Mouse (Mus musculus): ENCODE data around the gene Serpina3a. TPM values are rescaled to one million over a fixed set of nuclear protein-coding genes. Genes with fewer than 3 reads are reported as not detected.

Serpina3a gene
- polyA plus RNA-seq, 1 experiment from 2014 or later, result not detected

DNA sequence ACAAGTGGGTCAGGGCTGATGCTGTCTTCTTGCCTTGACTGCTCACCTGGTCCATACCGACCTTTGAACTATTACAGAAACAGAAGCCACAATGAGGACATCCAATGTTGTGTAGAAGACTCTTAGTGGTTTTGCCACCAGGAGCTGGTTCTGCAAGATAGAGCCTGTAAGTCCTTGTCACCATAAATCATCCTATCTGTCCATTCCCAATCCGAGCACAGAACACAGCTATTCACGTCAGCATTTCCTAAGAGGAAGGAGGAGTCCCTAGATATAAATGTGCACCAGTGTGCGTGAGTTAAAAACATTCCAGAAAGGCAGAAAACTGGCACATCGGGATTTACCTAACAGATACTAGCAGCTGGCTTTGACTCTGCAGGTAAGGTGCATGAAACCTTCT is 15.2 kb downstream of the Serpina3a start, which contains the start of gene Serpina3b:
Gene Serpina3b, plus strand, starts transcription at position 301 of the 400 bp plus-strand sequence.
- Histone ChIP-seq H3K27me3 (ENCODE audit: control insufficient read depth, insufficient read depth, low read length) (no peaks in the 10 kb centered on the region), H3K4me2 (ENCODE audit: low read depth) (no peak within 1 kb of the TSS), H3K9ac (ENCODE audit: low read length) (no peak within 1 kb of the TSS), H3K36me3 (ENCODE audit: control insufficient read depth, insufficient read depth, low read length) (no peaks in the 10 kb centered on the region), H3K4me3 (ENCODE audit: low read depth, low read length) (no peak within 1 kb of the TSS), H3K4me1 (ENCODE audit: control insufficient read depth, insufficient read depth, low read length) (no peaks in the 10 kb centered on the region), H3K9me3 (ENCODE audit: control insufficient read depth, low read length) (no peaks in the 10 kb centered on the region), H3K27ac (ENCODE audit: low read depth, low read length) (no peak within 1 kb of the TSS)
- WGBS, result 86% methylated on average over 5 of the region's 5 CpGs
- DNase-seq (ENCODE audit: low spot score) (no peak), ATAC-seq (ENCODE audit: insufficient read depth, low FRiP score, low TSS enrichment) (no peak)

DNA sequence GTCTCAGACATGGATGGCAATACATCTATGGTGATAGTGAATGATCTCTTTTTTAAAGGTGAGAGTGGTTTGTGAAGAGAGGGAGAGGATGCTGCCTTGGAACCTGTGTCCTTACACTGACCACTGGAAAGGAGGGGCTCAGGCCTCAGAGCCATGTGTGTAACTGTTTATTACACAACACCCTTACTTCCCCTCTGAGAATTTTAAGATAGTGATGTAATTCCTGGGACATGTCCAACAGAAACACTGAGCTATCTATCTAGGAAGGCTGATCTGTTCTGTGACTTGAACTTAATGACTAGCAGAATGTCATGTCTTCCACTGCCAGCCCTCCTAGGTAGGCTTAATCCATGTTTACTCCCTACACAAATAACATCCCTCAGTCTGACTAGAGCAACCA is 18.5 kb downstream of the Serpina3a start:
- no peak for ATAC-seq (ENCODE audit: insufficient read depth, low FRiP score, low TSS enrichment)
- no peak for DNase-seq (ENCODE audit: low spot score)
- H3K27me3 ChIP-seq (ENCODE audit: control insufficient read depth, insufficient read depth, low read length), result no peaks in the 10 kb centered on the region
- no peak overlapping the region for H3K27ac ChIP-seq (ENCODE audit: low read depth, low read length)
- H3K36me3 ChIP-seq (ENCODE audit: control insufficient read depth, insufficient read depth, low read length), result no peaks in the 10 kb centered on the region
- H3K9ac ChIP-seq (ENCODE audit: low read length), result no peak overlapping the region
- H3K4me2 ChIP-seq (ENCODE audit: low read depth), result no peak overlapping the region
- no peak overlapping the region for H3K4me3 ChIP-seq (ENCODE audit: low read depth, low read length)
- no peaks in the 10 kb centered on the region for H3K9me3 ChIP-seq (ENCODE audit: control insufficient read depth, low read length)
- H3K4me1 ChIP-seq (ENCODE audit: control insufficient read depth, insufficient read depth, low read length), result no peaks in the 10 kb centered on the region

DNA sequence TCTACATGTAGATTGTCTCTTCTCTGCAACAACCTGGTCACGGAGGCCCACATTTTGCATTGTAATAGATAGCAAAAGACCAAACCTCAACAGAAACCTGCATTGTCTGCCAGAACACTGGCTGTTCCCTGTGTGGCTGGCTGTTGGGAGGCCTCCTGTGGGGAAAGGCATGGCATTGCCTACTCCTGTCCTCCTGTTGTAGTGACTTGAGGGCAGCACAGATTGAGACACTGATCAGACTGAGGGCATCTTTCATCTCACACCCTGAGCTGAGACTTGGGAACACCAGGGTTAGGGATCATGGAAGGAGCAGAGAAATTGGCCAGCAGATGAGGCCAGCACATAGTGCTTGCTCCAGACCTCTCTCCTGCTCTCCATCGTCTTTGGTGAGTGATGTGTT is 25.7 kb downstream of the Serpina3a start:
- Histone ChIP-seq H3K9me3 (ENCODE audit: control insufficient read depth, low read length) (no peaks in the 10 kb centered on the region), H3K4me2 (ENCODE audit: low read depth) (no peak overlapping the region), H3K36me3 (ENCODE audit: control insufficient read depth, insufficient read depth, low read length) (no peaks in the 10 kb centered on the region), H3K27ac (ENCODE audit: low read depth, low read length) (no peak overlapping the region), H3K27me3 (ENCODE audit: control insufficient read depth, insufficient read depth, low read length) (no peaks in the 10 kb centered on the region), H3K9ac (ENCODE audit: low read length) (no peak overlapping the region), H3K4me3 (ENCODE audit: low read depth, low read length) (no peak overlapping the region), H3K4me1 (ENCODE audit: control insufficient read depth, insufficient read depth, low read length) (no peaks in the 10 kb centered on the region)
- ATAC-seq (ENCODE audit: insufficient read depth, low FRiP score, low TSS enrichment) (no peak), DNase-seq (ENCODE audit: low spot score) (no peak)
- 82% methylated on average over 2 of the region's 2 CpGs for WGBS

DNA sequence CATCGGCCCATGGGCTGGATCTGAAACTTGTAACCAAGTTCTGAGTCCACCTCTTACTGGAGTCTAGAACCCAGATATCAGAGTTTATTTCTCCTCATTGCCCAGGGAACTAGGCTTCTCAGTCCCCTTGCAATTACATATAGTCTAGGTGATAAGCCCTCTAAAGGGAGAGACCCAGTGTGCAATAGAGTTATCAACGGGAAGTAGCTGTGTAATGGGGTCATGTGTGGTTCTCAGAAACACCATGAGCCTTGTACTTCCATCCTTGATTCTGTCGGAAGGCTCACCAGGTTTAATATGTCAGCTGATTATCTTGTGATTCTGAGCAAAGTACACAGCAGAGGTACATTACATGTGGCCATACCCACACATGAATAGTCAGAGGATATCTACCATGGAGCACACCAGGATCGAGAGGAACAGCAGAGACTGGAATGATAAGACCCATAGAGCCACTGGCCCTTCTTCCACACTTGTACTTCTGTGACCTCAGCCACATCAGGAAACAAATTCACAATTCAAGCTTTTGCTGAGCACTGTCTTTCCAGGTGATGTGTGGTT is 28.1 kb downstream of the Serpina3a start:
- Histone ChIP-seq H3K36me3 (ENCODE audit: control insufficient read depth, insufficient read depth, low read length) (no peaks in the 10 kb centered on the region), H3K27ac (ENCODE audit: low read depth, low read length) (no peak overlapping the region), H3K9ac (ENCODE audit: low read length) (no peak overlapping the region), H3K4me2 (ENCODE audit: low read depth) (no peak overlapping the region), H3K4me3 (ENCODE audit: low read depth, low read length) (no peak overlapping the region), H3K27me3 (ENCODE audit: control insufficient read depth, insufficient read depth, low read length) (no peaks in the 10 kb centered on the region), H3K4me1 (ENCODE audit: control insufficient read depth, insufficient read depth, low read length) (no peaks in the 10 kb centered on the region), H3K9me3 (ENCODE audit: control insufficient read depth, low read length) (no peaks in the 10 kb centered on the region)
- no peak for ATAC-seq (ENCODE audit: insufficient read depth, low FRiP score, low TSS enrichment)
- no peak for DNase-seq (ENCODE audit: low spot score)
- 91% methylated on average over 4 of the region's 4 CpGs for WGBS

DNA sequence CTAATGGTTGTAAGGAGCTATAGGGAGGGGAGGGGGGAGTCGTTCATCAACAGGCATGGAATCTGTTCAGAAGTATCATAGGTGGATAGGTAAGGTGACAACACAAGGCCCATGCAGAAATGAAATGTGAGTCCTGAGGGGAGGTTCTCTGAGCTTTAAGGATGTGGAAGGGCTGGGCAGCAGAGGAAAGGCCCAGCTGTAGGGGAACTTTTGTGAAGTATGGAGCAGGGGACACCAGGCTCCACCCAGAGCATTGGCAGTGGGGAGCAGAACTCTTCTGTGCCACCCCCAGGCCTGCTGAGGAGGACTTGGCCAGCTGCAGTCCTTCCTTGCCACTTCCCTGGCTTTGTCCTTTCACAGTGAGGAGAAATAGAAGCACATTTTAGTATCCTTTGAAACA is 29.0 kb downstream of the Serpina3a start:
- H3K4me3 ChIP-seq (ENCODE audit: low read depth, low read length), result no peak overlapping the region
- DNase-seq (ENCODE audit: low spot score) (no peak), ATAC-seq (ENCODE audit: insufficient read depth, low FRiP score, low TSS enrichment) (no peak)
- no peak overlapping the region for H3K27ac ChIP-seq (ENCODE audit: low read depth, low read length)
- H3K27me3 ChIP-seq (ENCODE audit: control insufficient read depth, insufficient read depth, low read length), result no peaks in the 10 kb centered on the region
- 93% methylated on average over 1 of the region's 1 CpGs for WGBS
- H3K4me1 ChIP-seq (ENCODE audit: control insufficient read depth, insufficient read depth, low read length), result no peaks in the 10 kb centered on the region
- H3K36me3 ChIP-seq (ENCODE audit: control insufficient read depth, insufficient read depth, low read length), result no peaks in the 10 kb centered on the region
- H3K9ac ChIP-seq (ENCODE audit: low read length), result no peak overlapping the region
- no peaks in the 10 kb centered on the region for H3K9me3 ChIP-seq (ENCODE audit: control insufficient read depth, low read length)
- H3K4me2 ChIP-seq (ENCODE audit: low read depth), result no peak overlapping the region

DNA sequence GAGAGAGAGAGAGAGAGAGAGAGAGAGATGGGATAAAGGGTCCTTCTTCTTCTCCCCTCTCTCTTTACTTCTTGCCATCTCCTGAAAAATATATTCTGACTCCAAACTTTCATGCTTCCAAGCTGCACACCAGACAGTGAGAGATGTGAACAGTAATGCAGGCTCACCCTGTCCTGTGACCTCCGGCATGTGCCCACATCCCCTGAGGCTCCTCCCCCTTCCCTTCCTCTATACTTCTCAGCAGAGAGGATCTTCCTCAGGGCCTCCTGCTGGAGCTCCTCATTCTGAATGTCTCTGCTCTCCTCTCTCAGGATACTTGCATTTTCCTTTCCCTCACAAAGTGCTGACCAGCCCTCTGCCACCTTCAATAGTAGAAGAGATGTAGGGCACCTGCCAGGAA is 29.9 kb downstream of the Serpina3a start:
- Histone ChIP-seq H3K4me1 (ENCODE audit: control insufficient read depth, insufficient read depth, low read length) (no peaks in the 10 kb centered on the region), H3K27me3 (ENCODE audit: control insufficient read depth, insufficient read depth, low read length) (no peaks in the 10 kb centered on the region), H3K4me2 (ENCODE audit: low read depth) (no peak overlapping the region), H3K36me3 (ENCODE audit: control insufficient read depth, insufficient read depth, low read length) (no peaks in the 10 kb centered on the region), H3K27ac (ENCODE audit: low read depth, low read length) (no peak overlapping the region), H3K4me3 (ENCODE audit: low read depth, low read length) (no peak overlapping the region), H3K9me3 (ENCODE audit: control insufficient read depth, low read length) (no peaks in the 10 kb centered on the region), H3K9ac (ENCODE audit: low read length) (no peak overlapping the region)
- 53% methylated on average over 1 of the region's 1 CpGs for WGBS
- ATAC-seq (ENCODE audit: insufficient read depth, low FRiP score, low TSS enrichment) (no peak), DNase-seq (ENCODE audit: low spot score) (no peak)

DNA sequence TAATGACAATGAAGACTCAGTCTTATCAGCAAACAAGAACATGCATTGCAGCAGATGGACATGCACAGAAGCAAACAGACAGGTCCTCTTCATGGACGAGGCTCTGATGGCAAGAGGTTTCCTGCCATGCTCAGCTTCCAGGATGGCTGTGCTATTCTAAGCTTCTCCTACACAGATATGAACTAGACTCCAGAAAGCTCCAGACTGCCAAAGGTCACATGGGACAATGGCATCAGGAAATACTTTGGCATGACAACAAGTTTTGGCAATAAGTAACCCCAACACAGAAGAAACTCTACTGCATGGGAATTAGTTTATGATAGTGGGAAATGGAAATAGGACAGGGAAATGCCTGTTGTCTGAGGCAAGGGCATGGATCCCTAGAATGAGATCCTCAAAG is 30.8 kb downstream of the Serpina3a start:
- H3K4me3 ChIP-seq (ENCODE audit: low read depth, low read length), result no peak overlapping the region
- 89% methylated on average over 1 of the region's 1 CpGs for WGBS
- H3K27ac ChIP-seq (ENCODE audit: low read depth, low read length), result no peak overlapping the region
- no peak overlapping the region for H3K4me2 ChIP-seq (ENCODE audit: low read depth)
- ATAC-seq (ENCODE audit: insufficient read depth, low FRiP score, low TSS enrichment) (no peak), DNase-seq (ENCODE audit: low spot score) (no peak)
- H3K27me3 ChIP-seq (ENCODE audit: control insufficient read depth, insufficient read depth, low read length), result no peaks in the 10 kb centered on the region
- no peaks in the 10 kb centered on the region for H3K9me3 ChIP-seq (ENCODE audit: control insufficient read depth, low read length)
- no peak overlapping the region for H3K9ac ChIP-seq (ENCODE audit: low read length)
- no peaks in the 10 kb centered on the region for H3K4me1 ChIP-seq (ENCODE audit: control insufficient read depth, insufficient read depth, low read length)
- no peaks in the 10 kb centered on the region for H3K36me3 ChIP-seq (ENCODE audit: control insufficient read depth, insufficient read depth, low read length)

DNA sequence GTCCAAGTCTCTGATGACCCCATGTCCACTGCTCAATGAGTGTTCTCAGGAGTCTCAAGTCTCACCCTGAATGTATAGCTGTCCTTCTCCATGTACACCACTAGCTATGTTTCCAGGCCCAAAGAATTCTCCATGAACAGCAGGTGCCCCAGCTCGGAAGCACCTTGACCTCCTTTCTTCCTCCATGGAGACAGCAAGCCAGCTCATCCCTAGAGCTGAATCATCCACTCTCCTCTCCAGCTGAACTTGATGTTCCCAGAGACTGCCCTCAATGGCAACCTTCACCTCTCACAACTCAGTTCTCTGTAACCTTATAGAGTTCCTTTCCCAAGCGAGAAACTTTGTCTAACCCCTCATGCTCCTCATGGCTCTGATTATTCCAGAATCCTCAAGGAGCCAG is 33.0 kb downstream of the Serpina3a start:
- H3K27me3 ChIP-seq (ENCODE audit: control insufficient read depth, insufficient read depth, low read length), result no peaks in the 10 kb centered on the region
- H3K9me3 ChIP-seq (ENCODE audit: control insufficient read depth, low read length), result no peaks in the 10 kb centered on the region
- H3K27ac ChIP-seq (ENCODE audit: low read depth, low read length), result no peak overlapping the region
- no peaks in the 10 kb centered on the region for H3K4me1 ChIP-seq (ENCODE audit: control insufficient read depth, insufficient read depth, low read length)
- no peaks in the 10 kb centered on the region for H3K36me3 ChIP-seq (ENCODE audit: control insufficient read depth, insufficient read depth, low read length)
- DNase-seq (ENCODE audit: low spot score) (no peak), ATAC-seq (ENCODE audit: insufficient read depth, low FRiP score, low TSS enrichment) (no peak)
- H3K9ac ChIP-seq (ENCODE audit: low read length), result no peak overlapping the region
- H3K4me3 ChIP-seq (ENCODE audit: low read depth, low read length), result no peak overlapping the region
- 81% methylated on average over 2 of the region's 2 CpGs for WGBS
- H3K4me2 ChIP-seq (ENCODE audit: low read depth), result no peak overlapping the region

DNA sequence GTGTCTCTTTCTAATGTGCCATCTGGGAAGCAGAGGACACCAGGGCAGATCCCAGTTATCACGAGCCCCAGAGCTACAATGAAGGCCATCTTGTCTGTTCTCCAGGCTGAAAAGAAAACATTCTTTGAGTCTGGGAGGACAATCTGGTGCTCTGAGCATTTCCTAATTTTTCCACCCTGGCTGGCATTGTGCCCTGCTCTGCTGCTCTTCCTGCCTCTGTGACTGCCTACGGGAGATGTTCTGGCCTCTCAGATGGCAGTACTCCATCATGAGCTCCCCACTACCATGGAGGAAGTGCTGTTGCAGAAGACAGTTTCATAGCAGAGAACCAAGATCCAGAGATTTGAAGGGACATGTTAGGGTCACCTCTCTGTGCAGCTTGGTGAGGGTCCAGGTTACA is 39.5 kb downstream of the Serpina3a start:
- no peaks in the 10 kb centered on the region for H3K36me3 ChIP-seq (ENCODE audit: control insufficient read depth, insufficient read depth, low read length)
- H3K27ac ChIP-seq (ENCODE audit: low read depth, low read length), result no peak overlapping the region
- WGBS, result 82% methylated on average over 2 of the region's 2 CpGs
- H3K9me3 ChIP-seq (ENCODE audit: control insufficient read depth, low read length), result no peaks in the 10 kb centered on the region
- no peak overlapping the region for H3K4me2 ChIP-seq (ENCODE audit: low read depth)
- no peaks in the 10 kb centered on the region for H3K4me1 ChIP-seq (ENCODE audit: control insufficient read depth, insufficient read depth, low read length)
- no peak for ATAC-seq (ENCODE audit: insufficient read depth, low FRiP score, low TSS enrichment)
- no peak overlapping the region for H3K4me3 ChIP-seq (ENCODE audit: low read depth, low read length)
- no peak overlapping the region for H3K9ac ChIP-seq (ENCODE audit: low read length)
- no peak for DNase-seq (ENCODE audit: low spot score)
- no peaks in the 10 kb centered on the region for H3K27me3 ChIP-seq (ENCODE audit: control insufficient read depth, insufficient read depth, low read length)

Measured in neural tube, embryonic 11.5 days (tissue).